Mouse (Mus musculus) heart, postnatal 14 days (tissue): Measurements from ENCODE around the gene Lamtor3. TPM values are rescaled to one million over a fixed set of nuclear protein-coding genes. Genes with fewer than 3 reads are reported as not detected.
"Not testable (repeated sequence)": the region's sequence is repeated elsewhere in the genome, so short reads cannot be mapped to it uniquely, and the experiment has no call there.

Source experiments
- DNase-seq, 2 experiments: peaks; one replicate each; pipeline ENCODE4 v3.0.0; 2021 to 2022
- intact Hi-C: fragments of 180-260 bp; cut with DNase I; formaldehyde crosslinking; loops from one replicate; pipeline ENCODE4 v1.15.1; 2025
- total RNA-seq, 2 experiments: library from RNA; stranded (reverse); gene quantifications; 2 replicates each; pipeline ENCODE4 v1.2.3; 2021

The Lamtor3 gene
- total RNA-seq, 2 experiments from 2014 or later = 88.9 to 90.3 TPM

- DNase-seq = no peak
- intact Hi-C loops = no loop called here
Measured at GRCm38 (mm10) chr3:137927010-137927409, 8.7 kb downstream of the Lamtor3 start.

- intact Hi-C loops = no loop called here
- no peak for DNase-seq
Measured at GRCm38 (mm10) chr3:137929940-137930339, 11.6 kb downstream of the Lamtor3 start.

GRCm38 (mm10) chr3:137932748-137933147, 14.4 kb downstream of the Lamtor3 start:
- no peak for DNase-seq
- intact Hi-C loops = no loop called here

- intact Hi-C loops = no loop called here
- no peak for DNase-seq
Measured at GRCm38 (mm10) chr3:137933986-137934385, 15.7 kb downstream of the Lamtor3 start.

GRCm38 (mm10) chr3:137935570-137936525, 17.5 kb downstream of the Lamtor3 start:
- no peak for DNase-seq
- intact Hi-C loops = loop anchor here (1.0 to 5.0 kb wide), 2 partner anchors 51 to 210 kb away; no protein-coding TSS in a partner anchor

- no peak for DNase-seq
- intact Hi-C loops = loop anchor here (5.0 kb wide), 1 partner anchor 51 kb away; no protein-coding TSS in a partner anchor
Measured at GRCm38 (mm10) chr3:137936541-137936940, 18.2 kb downstream of the Lamtor3 start.

- intact Hi-C loops = loop anchor here (5.0 kb wide), 1 partner anchor 49 kb away; no protein-coding TSS in a partner anchor
- peak; percentile 56 to 63 for DNase-seq
Measured at GRCm38 (mm10) chr3:137938608-137939007, 20.3 kb downstream of the Lamtor3 start.

GRCm38 (mm10) chr3:137940757-137941156, 22.5 kb downstream of the Lamtor3 start:
- peak; percentile 32 to 64 for DNase-seq
- intact Hi-C loops = no loop called here

- intact Hi-C loops = no loop called here
- no peak for DNase-seq
Measured at GRCm38 (mm10) chr3:137941555-137941954, 23.2 kb downstream of the Lamtor3 start.

- no peak for DNase-seq
- intact Hi-C loops = no loop called here
Measured at GRCm38 (mm10) chr3:137942098-137942622, 23.9 kb downstream of the Lamtor3 start.

GRCm38 (mm10) chr3:137943737-137944154, 25.4 kb downstream of the Lamtor3 start:
- DNase-seq = no peak
- intact Hi-C loops = no loop called here

GRCm38 (mm10) chr3:137946827-137947226, 28.5 kb downstream of the Lamtor3 start:
- intact Hi-C loops = no loop called here
- no peak for DNase-seq

GRCm38 (mm10) chr3:137947525-137947924, 29.2 kb downstream of the Lamtor3 start:
- intact Hi-C loops = no loop called here
- DNase-seq = no peak

- intact Hi-C loops = no loop called here
- DNase-seq = no peak
Measured at GRCm38 (mm10) chr3:137950191-137950885, 32.0 kb downstream of the Lamtor3 start.

- DNase-seq, intact Hi-C loops: not testable (repeated sequence)
Measured at GRCm38 (mm10) chr3:137951302-137951701, 33.0 kb downstream of the Lamtor3 start.

- no peak for DNase-seq
- intact Hi-C loops = no loop called here
Measured at GRCm38 (mm10) chr3:137951819-137952218, 33.5 kb downstream of the Lamtor3 start.

- intact Hi-C loops = no loop called here
- DNase-seq = peak; percentile 44 to 47
Measured at GRCm38 (mm10) chr3:137952225-137952913, 34.1 kb downstream of the Lamtor3 start.

- intact Hi-C loops = no loop called here
- peak; percentile 33 to 60 for DNase-seq
Measured at GRCm38 (mm10) chr3:137952914-137953880, 34.9 kb downstream of the Lamtor3 start.

- DNase-seq = no peak
- intact Hi-C loops = no loop called here
Measured at GRCm38 (mm10) chr3:137954256-137954916, 36.1 kb downstream of the Lamtor3 start.
